Mouse (Mus musculus) forebrain, embryonic 15.5 days (tissue): ENCODE measurements around the gene Fbxl3. TPM values are rescaled to one million over a fixed set of nuclear protein-coding genes. Genes with fewer than 3 reads are reported as not detected.

Source experiments
- ATAC-seq: fragments of 200-750 bp; cut with Nextera tagmentation; replicated peaks from 2 replicates; pipeline ENCODE4 v1.8.0; 2017; ENCODE audit warnings: mild to moderate bottlenecking, moderate TSS enrichment, moderate library complexity
- H3K27ac ChIP-seq: fragments of 300-500 bp; sonication (generic); replicated peaks from 2 replicates; pipeline ENCODE4 v1.5.1; 2015; ENCODE audit warnings: mild to moderate bottlenecking, inconsistent platforms
- H3K27me3 ChIP-seq: fragments of 300-500 bp; sonication (generic); 2 replicates; pipeline ENCODE4 v1.6.1; 2015; ENCODE audit warnings: inconsistent platforms
- H3K36me3 ChIP-seq: fragments of 300-500 bp; sonication (generic); 2 replicates; pipeline ENCODE4 v1.6.1; 2015; ENCODE audit warnings: mild to moderate bottlenecking, inconsistent platforms
- H3K4me1 ChIP-seq: fragments of 300-500 bp; sonication (generic); 2 replicates; pipeline ENCODE4 v1.6.1; 2015; ENCODE audit warnings: inconsistent platforms
- H3K4me2 ChIP-seq: fragments of 300-500 bp; sonication (generic); replicated peaks from 2 replicates; pipeline ENCODE4 v1.6.1; 2015; ENCODE audit warnings: mild to moderate bottlenecking, inconsistent platforms
- H3K4me3 ChIP-seq: fragments of 300-500 bp; sonication (generic); 2 replicates; pipeline ENCODE4 v1.5.1; 2015; ENCODE audit warnings: mild to moderate bottlenecking, inconsistent platforms
- H3K9ac ChIP-seq: fragments of 300-500 bp; sonication (generic); replicated peaks from 2 replicates; pipeline ENCODE4 v1.6.1; 2015; ENCODE audit warnings: mild to moderate bottlenecking, inconsistent platforms
- H3K9me3 ChIP-seq: fragments of 300-500 bp; sonication (generic); 2 replicates; pipeline ENCODE4 v1.6.1; 2016; ENCODE audit warnings: inconsistent platforms
- WGBS: fragments of 180-500 bp; shearing (Covaris S2); methylation state at CpG from one replicate; pipeline ENCODE4 v1.1.7; 2015; ENCODE audit warnings: mixed read lengths; 5-methylcytosine and 5-hydroxymethylcytosine counted together
- polyA plus RNA-seq: library from polyadenylated mRNA; unstranded; fragments of >200 nt; fragmentation: Nextera tagmentation; extraction: Ambion mirVana; gene quantifications from 2 replicates; pipeline ENCODE4 v1.2.1, GENCODE M21; 2015

Fbxl3 gene
- polyA plus RNA-seq: 25.2 and 30.3 TPM in 2 replicates

GRCm38 (mm10) chr14:103099238-103099933 is at the start of gene Fbxl3:
TSS of gene Fbxl3 (minus strand) at chr14:103099566.
- under 1% methylated on average over 64 of the region's 88 CpGs for WGBS
- H3K9ac ChIP-seq: peak within 1 kb of the TSS; percentile 97
- peaks cover 31% of the 10 kb centered on the region for H3K4me1 ChIP-seq
- no peaks in the 10 kb centered on the region for H3K27me3 ChIP-seq
- H3K4me2 ChIP-seq: peak within 1 kb of the TSS; percentile 81
- H3K36me3 ChIP-seq: no peaks in the 10 kb centered on the region; the same call in 1 of the 2 replicates
- no peaks in the 10 kb centered on the region for H3K9me3 ChIP-seq
- ATAC-seq: peak; percentile 85
- H3K27ac ChIP-seq: peak within 1 kb of the TSS; percentile 99
- peak within 1 kb of the TSS; percentile 74 for H3K4me3 ChIP-seq

DNA sequence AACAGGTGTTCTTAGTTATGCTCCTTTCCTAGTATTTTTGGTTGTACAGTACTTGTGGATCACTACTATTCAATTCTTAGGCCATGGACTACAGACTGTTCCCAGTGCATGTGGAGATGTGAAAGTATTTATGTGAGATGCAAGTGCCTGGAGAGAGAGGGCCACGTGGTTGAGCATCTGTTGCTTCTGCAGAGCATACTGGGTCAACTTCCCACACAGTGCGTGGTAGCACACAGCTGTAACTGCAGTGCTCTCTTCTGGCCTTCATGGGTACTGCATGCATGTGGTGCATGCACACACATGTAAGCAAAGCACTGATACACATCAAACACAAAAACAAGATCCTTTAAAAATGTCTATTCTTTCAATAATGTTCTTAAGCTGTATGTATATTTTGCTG is 32.6 kb upstream of the Fbxl3 start:
- WGBS: 78% methylated on average over 2 of the region's 2 CpGs
- H3K4me3 ChIP-seq: no peak overlapping the region
- no peak overlapping the region for H3K4me2 ChIP-seq
- H3K9ac ChIP-seq: no peak overlapping the region
- H3K36me3 ChIP-seq: peaks cover 65% of the 10 kb centered on the region
- no peaks in the 10 kb centered on the region for H3K27me3 ChIP-seq
- H3K9me3 ChIP-seq: no peaks in the 10 kb centered on the region
- ATAC-seq: 0 out of 2 replicates have a peak, but pooled peaks have one; percentile 29
- H3K27ac ChIP-seq: no peak overlapping the region
- no peaks in the 10 kb centered on the region for H3K4me1 ChIP-seq

- Histone ChIP-seq H3K27ac (no peak overlapping the region), H3K4me2 (no peak overlapping the region), H3K4me3 (no peak overlapping the region), H3K4me1 (no peaks in the 10 kb centered on the region), H3K27me3 (no peaks in the 10 kb centered on the region), H3K9ac (no peak overlapping the region), H3K36me3 (peaks cover 75% of the 10 kb centered on the region), H3K9me3 (no peaks in the 10 kb centered on the region)
- 80% methylated on average over 6 of the region's 6 CpGs for WGBS
- ATAC-seq: no peak
Observed at GRCm38 (mm10) chr14:103125756-103126155, 26.4 kb upstream of the Fbxl3 start.

- H3K27ac ChIP-seq: no peak overlapping the region
- no peak overlapping the region for H3K4me3 ChIP-seq
- no peaks in the 10 kb centered on the region for H3K4me1 ChIP-seq
- 93% methylated on average over 3 of the region's 3 CpGs for WGBS
- H3K27me3 ChIP-seq: no peaks in the 10 kb centered on the region
- no peaks in the 10 kb centered on the region for H3K9me3 ChIP-seq
- no peak for ATAC-seq
- no peak overlapping the region for H3K9ac ChIP-seq
- H3K36me3 ChIP-seq: peaks cover 66% of the 10 kb centered on the region
- no peak overlapping the region for H3K4me2 ChIP-seq
Observed at GRCm38 (mm10) chr14:103114994-103115670, 15.8 kb upstream of the Fbxl3 start.

- no peaks in the 10 kb centered on the region for H3K4me1 ChIP-seq
- H3K9ac ChIP-seq: no peak overlapping the region
- H3K9me3 ChIP-seq: no peaks in the 10 kb centered on the region
- H3K4me3 ChIP-seq: no peak overlapping the region
- WGBS: 84% methylated on average over 3 of the region's 3 CpGs
- H3K36me3 ChIP-seq: peaks cover 48% of the 10 kb centered on the region
- ATAC-seq: 0 out of 2 replicates have a peak, but pooled peaks have one; percentile 35
- no peak overlapping the region for H3K4me2 ChIP-seq
- H3K27me3 ChIP-seq: no peaks in the 10 kb centered on the region
- 0 out of 2 replicates have a peak overlapping the region, but pooled peaks have one; percentile 54 for H3K27ac ChIP-seq
Observed at GRCm38 (mm10) chr14:103112606-103113363, 13.4 kb upstream of the Fbxl3 start.

- no peaks in the 10 kb centered on the region for H3K9me3 ChIP-seq
- peaks cover 22% of the 10 kb centered on the region for H3K36me3 ChIP-seq
- H3K4me2 ChIP-seq: no peak overlapping the region
- 90% methylated on average over 4 of the region's 4 CpGs for WGBS
- no peak for ATAC-seq
- H3K27me3 ChIP-seq: no peaks in the 10 kb centered on the region
- no peaks in the 10 kb centered on the region for H3K4me1 ChIP-seq
- no peak overlapping the region for H3K9ac ChIP-seq
- no peak overlapping the region for H3K27ac ChIP-seq
- H3K4me3 ChIP-seq: no peak overlapping the region
Observed at GRCm38 (mm10) chr14:103109971-103110370, 10.6 kb upstream of the Fbxl3 start.

DNA sequence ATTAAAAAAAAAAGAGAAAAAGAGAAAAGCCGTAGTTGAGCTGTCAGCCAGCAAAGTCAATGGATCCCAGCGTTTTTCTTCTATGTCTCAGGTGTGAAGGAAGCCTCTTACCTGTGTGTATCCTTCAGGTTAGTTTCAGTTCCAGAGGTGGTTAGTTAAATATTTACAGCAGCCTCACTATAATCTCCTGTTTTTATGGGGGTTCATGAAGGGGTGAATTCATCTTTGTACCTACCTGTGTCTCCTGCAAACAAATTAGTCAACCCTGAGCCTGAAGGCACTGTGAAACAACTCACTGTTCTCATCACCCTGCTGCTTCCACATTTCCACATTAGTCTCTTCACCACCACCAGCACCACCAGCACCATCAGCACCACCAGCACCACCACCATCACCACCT is 6.9 kb upstream of the Fbxl3 start:
- H3K4me1 ChIP-seq: no peaks in the 10 kb centered on the region
- peaks cover 4% of the 10 kb centered on the region; the same call in 1 of the 2 replicates for H3K36me3 ChIP-seq
- ATAC-seq: no peak
- no peak overlapping the region for H3K4me2 ChIP-seq
- no peak overlapping the region for H3K4me3 ChIP-seq
- no peak overlapping the region for H3K9ac ChIP-seq
- no peaks in the 10 kb centered on the region for H3K9me3 ChIP-seq
- no peak overlapping the region for H3K27ac ChIP-seq
- no peaks in the 10 kb centered on the region for H3K27me3 ChIP-seq
- WGBS: 96% methylated on average over 2 of the region's 2 CpGs

DNA sequence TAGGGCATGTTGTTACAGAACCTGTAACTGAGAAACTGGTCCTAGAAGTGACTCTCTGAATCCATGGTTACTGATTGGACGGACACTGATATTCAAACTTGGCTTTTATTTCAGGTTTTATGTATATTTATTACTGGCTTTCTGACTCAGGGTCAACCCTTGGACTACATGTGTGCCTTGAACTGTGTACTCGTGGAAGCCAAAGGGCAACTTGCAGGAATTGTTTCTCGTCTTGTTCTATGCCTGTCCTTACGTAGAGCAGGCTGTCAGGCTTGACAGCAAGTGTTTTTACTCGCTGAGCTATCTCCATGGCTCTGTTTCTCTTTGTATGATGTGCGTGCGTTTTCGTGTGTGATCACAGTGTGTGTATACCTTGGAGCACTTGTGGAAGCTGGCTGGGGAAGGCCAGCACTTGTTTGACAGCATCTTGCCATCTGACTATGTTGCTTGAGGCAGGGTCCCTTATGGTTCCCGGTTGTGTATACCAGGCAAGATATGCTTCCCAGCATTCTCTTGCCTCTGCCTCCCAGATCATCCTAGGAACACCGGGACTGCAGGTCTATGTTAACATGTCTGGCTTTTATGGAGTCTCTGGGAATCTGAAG is 3.5 kb upstream of the Fbxl3 start:
- Histone ChIP-seq H3K4me1 (peaks cover 4% of the 10 kb centered on the region), H3K9me3 (no peaks in the 10 kb centered on the region), H3K36me3 (no peaks in the 10 kb centered on the region), H3K27ac (no peak overlapping the region), H3K9ac (no peak overlapping the region), H3K27me3 (no peaks in the 10 kb centered on the region), H3K4me3 (no peak overlapping the region), H3K4me2 (no peak overlapping the region)
- 84% methylated on average over 10 of the region's 10 CpGs for WGBS
- no peak for ATAC-seq

DNA sequence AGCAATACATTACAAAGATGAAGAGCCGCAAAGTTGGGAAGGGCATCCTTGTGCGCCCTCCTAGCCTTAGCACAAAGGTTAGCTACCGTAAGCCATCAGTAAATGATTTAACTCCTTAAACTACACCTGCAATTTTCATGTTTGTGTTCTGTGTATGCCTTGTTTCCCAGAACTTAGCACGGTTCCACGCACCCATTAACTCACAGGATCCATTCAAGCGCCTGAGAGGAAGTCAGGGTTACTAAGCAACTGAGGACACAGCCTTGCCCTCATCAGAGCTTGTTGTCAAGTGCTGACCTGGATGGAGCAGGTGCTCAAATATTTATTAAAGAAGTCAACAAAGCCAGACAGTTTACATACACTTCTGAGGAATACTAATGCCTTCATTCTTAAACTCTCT is 2.9 kb upstream of the Fbxl3 start:
- no peaks in the 10 kb centered on the region for H3K27me3 ChIP-seq
- no peak overlapping the region for H3K27ac ChIP-seq
- no peak overlapping the region for H3K4me3 ChIP-seq
- no peak for ATAC-seq
- H3K4me1 ChIP-seq: peaks cover 8% of the 10 kb centered on the region
- H3K4me2 ChIP-seq: no peak overlapping the region
- no peak overlapping the region for H3K9ac ChIP-seq
- H3K9me3 ChIP-seq: no peaks in the 10 kb centered on the region
- WGBS: 61% methylated on average over 6 of the region's 6 CpGs
- no peaks in the 10 kb centered on the region for H3K36me3 ChIP-seq

GRCm38 (mm10) chr14:103101171-103101570 is 1.8 kb upstream of the Fbxl3 start:
- Histone ChIP-seq H3K36me3 (no peaks in the 10 kb centered on the region), H3K9ac (no peak overlapping the region), H3K4me1 (peaks cover 18% of the 10 kb centered on the region), H3K9me3 (no peaks in the 10 kb centered on the region), H3K4me3 (no peak overlapping the region), H3K27me3 (no peaks in the 10 kb centered on the region), H3K4me2 (no peak overlapping the region), H3K27ac (no peak overlapping the region)
- ATAC-seq: no peak
- 85% methylated on average over 3 of the region's 3 CpGs for WGBS

DNA sequence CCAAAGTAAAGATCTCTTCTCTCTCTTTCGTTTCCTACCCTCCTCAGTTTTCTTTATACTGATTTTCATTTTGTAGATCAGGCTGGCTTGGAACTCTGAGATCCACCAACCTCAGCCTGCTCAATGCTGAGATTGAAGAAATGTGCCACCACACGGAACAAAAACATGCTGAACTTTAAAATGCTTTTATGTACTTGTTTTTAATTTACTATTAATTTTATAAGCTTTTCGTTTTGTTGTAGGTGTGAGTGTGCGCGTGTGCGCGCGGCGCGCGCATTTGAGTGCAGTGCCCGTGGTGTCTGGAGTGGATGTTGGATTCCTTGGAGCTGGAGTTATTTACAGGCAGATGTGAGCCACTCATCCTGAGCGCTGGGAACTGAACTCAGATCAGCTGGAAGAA is 930 bp upstream of the Fbxl3 start:
- Histone ChIP-seq H3K4me3 (no peak overlapping the region), H3K4me2 (no peak overlapping the region), H3K36me3 (no peaks in the 10 kb centered on the region; the same call in 1 of the 2 replicates), H3K27ac (no peak overlapping the region), H3K9me3 (no peaks in the 10 kb centered on the region), H3K9ac (no peak overlapping the region), H3K27me3 (no peaks in the 10 kb centered on the region), H3K4me1 (peaks cover 26% of the 10 kb centered on the region)
- 87% methylated on average over 13 of the region's 13 CpGs for WGBS
- ATAC-seq: no peak
